Mouse (Mus musculus): Measurements from ENCODE around the gene Sema3a. TPM values are rescaled to one million over a fixed set of nuclear protein-coding genes. Genes with fewer than 3 reads are reported as not detected.

Sema3a gene
- polyA plus RNA-seq, 1 experiment: 0.24 TPM

DNA sequence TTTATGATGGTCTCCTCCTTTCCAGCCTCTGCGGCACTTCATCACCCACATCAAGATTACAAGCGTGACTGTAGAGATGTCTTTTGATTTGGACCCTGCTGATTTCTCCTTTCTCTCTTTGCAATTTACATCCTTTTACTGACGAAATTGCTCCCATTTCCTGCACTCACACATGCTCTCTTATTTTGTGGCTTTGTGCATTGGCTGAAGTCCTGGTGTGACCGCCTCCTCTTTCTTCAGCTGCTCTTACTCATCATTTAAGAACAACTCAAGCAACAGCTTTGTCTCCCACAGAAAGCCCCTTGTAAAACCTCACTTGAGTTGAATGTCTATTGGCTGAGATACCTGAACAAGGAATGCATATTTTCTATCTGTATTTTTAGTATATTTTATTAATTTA, 259.5 kb downstream of the Sema3a start:
- no peak overlapping the region for H3K4me3 ChIP-seq (ENCODE audit: low read depth, low read length)
- no peak for TF ChIP-seq EP300 (IDR thresholded peaks at IDR 0.05; ENCODE audit: insufficient read depth, low read depth, low read length)
- no peak for TF ChIP-seq CTCF (IDR thresholded peaks at IDR 0.05; ENCODE audit: low read depth, low read length)
- TF ChIP-seq POLR2A (IDR thresholded peaks at IDR 0.05; ENCODE audit: insufficient read depth, low read length): no peak
- H3K9ac ChIP-seq (ENCODE audit: low read depth, poor library complexity, severe bottlenecking): no peak overlapping the region
- no peak overlapping the region for H3K27ac ChIP-seq (ENCODE audit: insufficient read depth, low read length)
- no peaks in the 10 kb centered on the region for H3K27me3 ChIP-seq (ENCODE audit: control insufficient read depth, insufficient read depth, low read length, poor library complexity, severe bottlenecking)
- H3K4me1 ChIP-seq (ENCODE audit: control insufficient read depth, insufficient read depth, low read length): no peaks in the 10 kb centered on the region
- no peaks in the 10 kb centered on the region for H3K36me3 ChIP-seq (ENCODE audit: control insufficient read depth, insufficient read depth, low read length, poor library complexity, severe bottlenecking)
- H3K9me3 ChIP-seq (replicated peaks; ENCODE audit: control insufficient read depth, insufficient read depth, low read length, poor library complexity, severe bottlenecking): no peaks in the 10 kb centered on the region

DNA sequence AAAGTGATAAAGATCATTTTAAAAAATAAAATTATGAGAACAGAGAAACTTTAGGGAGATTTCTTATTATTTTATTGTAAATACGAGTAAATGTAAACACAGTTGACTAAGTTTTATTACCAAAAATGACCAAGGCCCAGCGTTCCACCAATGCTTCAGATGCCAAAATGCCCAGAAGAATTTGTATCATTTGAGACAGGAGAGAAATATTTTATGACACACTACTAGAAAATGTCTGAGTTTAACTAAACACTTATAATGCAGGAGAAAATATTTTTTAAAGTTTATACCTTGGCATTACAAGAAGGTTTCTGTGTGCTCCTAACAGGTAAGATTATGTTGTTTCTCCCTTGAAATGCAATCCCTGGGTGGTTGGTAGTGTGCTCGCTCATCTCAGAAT, 261.4 kb downstream of the Sema3a start:
- Histone ChIP-seq H3K9me3 (replicated peaks; ENCODE audit: control insufficient read depth, insufficient read depth, low read length, poor library complexity, severe bottlenecking) (no peaks in the 10 kb centered on the region), H3K27me3 (ENCODE audit: control insufficient read depth, insufficient read depth, low read length, poor library complexity, severe bottlenecking) (no peaks in the 10 kb centered on the region), H3K4me3 (ENCODE audit: low read depth, low read length) (no peak overlapping the region), H3K27ac (ENCODE audit: insufficient read depth, low read length) (no peak overlapping the region), H3K36me3 (ENCODE audit: control insufficient read depth, insufficient read depth, low read length, poor library complexity, severe bottlenecking) (no peaks in the 10 kb centered on the region), H3K9ac (ENCODE audit: low read depth, poor library complexity, severe bottlenecking) (no peak overlapping the region), H3K4me1 (ENCODE audit: control insufficient read depth, insufficient read depth, low read length) (no peaks in the 10 kb centered on the region)
- TF ChIP-seq POLR2A (IDR thresholded peaks at IDR 0.05; ENCODE audit: insufficient read depth, low read length): no peak
- no peak for TF ChIP-seq CTCF (IDR thresholded peaks at IDR 0.05; ENCODE audit: low read depth, low read length)
- TF ChIP-seq EP300 (IDR thresholded peaks at IDR 0.05; ENCODE audit: insufficient read depth, low read depth, low read length): no peak

DNA sequence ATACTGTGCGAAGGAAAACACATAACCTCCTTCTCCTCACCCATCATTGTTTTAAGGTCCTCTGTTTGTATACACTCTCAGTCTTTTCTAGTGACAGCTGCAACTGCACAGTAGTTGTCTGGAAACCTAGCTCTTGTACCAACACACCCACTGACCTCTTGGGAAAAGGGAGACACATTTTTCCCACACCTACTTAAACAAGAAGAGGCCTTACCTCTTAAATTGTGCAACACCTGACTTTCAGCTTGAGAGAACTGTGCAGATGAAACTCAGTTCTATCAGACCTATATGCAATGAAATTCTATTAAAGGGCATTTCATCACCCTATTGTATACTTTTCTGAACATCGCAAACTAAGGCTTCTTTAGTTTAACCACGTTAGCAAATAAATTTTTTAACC, 262.5 kb downstream of the Sema3a start:
- Histone ChIP-seq H3K9me3 (replicated peaks; ENCODE audit: control insufficient read depth, insufficient read depth, low read length, poor library complexity, severe bottlenecking) (no peaks in the 10 kb centered on the region), H3K36me3 (ENCODE audit: control insufficient read depth, insufficient read depth, low read length, poor library complexity, severe bottlenecking) (no peaks in the 10 kb centered on the region), H3K4me3 (ENCODE audit: low read depth, low read length) (no peak overlapping the region), H3K27me3 (ENCODE audit: control insufficient read depth, insufficient read depth, low read length, poor library complexity, severe bottlenecking) (no peaks in the 10 kb centered on the region), H3K4me1 (ENCODE audit: control insufficient read depth, insufficient read depth, low read length) (no peaks in the 10 kb centered on the region), H3K9ac (ENCODE audit: low read depth, poor library complexity, severe bottlenecking) (no peak overlapping the region), H3K27ac (ENCODE audit: insufficient read depth, low read length) (no peak overlapping the region)
- TF ChIP-seq EP300 (IDR thresholded peaks at IDR 0.05; ENCODE audit: insufficient read depth, low read depth, low read length) (no peak), POLR2A (IDR thresholded peaks at IDR 0.05; ENCODE audit: insufficient read depth, low read length) (no peak), CTCF (IDR thresholded peaks at IDR 0.05; ENCODE audit: low read depth, low read length) (no peak)

DNA sequence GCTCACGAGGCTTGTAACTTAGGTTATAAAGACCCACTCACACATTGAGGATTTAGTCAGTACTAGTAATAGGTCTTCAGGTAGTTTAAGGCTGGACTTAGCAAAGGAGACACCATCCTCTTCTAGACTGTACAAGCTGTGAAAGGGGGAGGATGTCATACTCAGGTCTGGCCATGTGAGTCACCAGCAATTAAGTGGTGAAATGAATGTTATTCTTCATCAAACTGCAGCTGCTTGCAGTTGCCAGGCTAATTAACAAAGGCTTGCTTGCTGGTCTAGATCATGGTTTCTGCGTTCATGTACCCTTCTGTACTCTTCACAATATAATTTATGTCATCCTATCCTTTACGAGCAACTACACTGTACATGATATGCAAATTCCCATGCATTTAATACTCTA, 264.8 kb downstream of the Sema3a start:
- Histone ChIP-seq H3K4me3 (ENCODE audit: low read depth, low read length) (no peak overlapping the region), H3K27ac (ENCODE audit: insufficient read depth, low read length) (no peak overlapping the region), H3K9me3 (replicated peaks; ENCODE audit: control insufficient read depth, insufficient read depth, low read length, poor library complexity, severe bottlenecking) (no peaks in the 10 kb centered on the region), H3K9ac (ENCODE audit: low read depth, poor library complexity, severe bottlenecking) (no peak overlapping the region), H3K36me3 (ENCODE audit: control insufficient read depth, insufficient read depth, low read length, poor library complexity, severe bottlenecking) (no peaks in the 10 kb centered on the region), H3K27me3 (ENCODE audit: control insufficient read depth, insufficient read depth, low read length, poor library complexity, severe bottlenecking) (no peaks in the 10 kb centered on the region), H3K4me1 (ENCODE audit: control insufficient read depth, insufficient read depth, low read length) (no peaks in the 10 kb centered on the region)
- no peak for TF ChIP-seq POLR2A (IDR thresholded peaks at IDR 0.05; ENCODE audit: insufficient read depth, low read length)
- TF ChIP-seq CTCF (IDR thresholded peaks at IDR 0.05; ENCODE audit: low read depth, low read length): no peak
- no peak for TF ChIP-seq EP300 (IDR thresholded peaks at IDR 0.05; ENCODE audit: insufficient read depth, low read depth, low read length)

DNA sequence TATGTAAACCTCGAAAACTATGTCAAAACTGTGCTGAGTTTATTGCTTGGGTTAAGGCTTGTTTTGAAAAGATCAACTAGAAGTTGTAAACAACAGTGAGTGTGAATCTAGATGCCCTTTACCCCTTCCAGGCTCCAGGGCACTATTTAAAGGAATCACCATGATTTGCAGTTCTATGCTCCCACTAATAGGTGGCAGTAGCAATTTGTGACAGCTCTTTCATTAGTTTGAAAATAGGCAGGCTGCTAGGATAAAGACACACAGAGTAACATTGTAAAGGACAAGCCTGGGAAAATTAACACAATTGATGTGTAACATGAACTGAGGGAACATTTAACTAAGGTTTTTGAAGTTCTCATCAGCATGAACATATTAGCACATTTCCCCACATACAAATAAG, 280.2 kb downstream of the Sema3a start:
- H3K9ac ChIP-seq (ENCODE audit: low read depth, poor library complexity, severe bottlenecking): no peak overlapping the region
- H3K9me3 ChIP-seq (replicated peaks; ENCODE audit: control insufficient read depth, insufficient read depth, low read length, poor library complexity, severe bottlenecking): no peaks in the 10 kb centered on the region
- no peaks in the 10 kb centered on the region for H3K27me3 ChIP-seq (ENCODE audit: control insufficient read depth, insufficient read depth, low read length, poor library complexity, severe bottlenecking)

DNA sequence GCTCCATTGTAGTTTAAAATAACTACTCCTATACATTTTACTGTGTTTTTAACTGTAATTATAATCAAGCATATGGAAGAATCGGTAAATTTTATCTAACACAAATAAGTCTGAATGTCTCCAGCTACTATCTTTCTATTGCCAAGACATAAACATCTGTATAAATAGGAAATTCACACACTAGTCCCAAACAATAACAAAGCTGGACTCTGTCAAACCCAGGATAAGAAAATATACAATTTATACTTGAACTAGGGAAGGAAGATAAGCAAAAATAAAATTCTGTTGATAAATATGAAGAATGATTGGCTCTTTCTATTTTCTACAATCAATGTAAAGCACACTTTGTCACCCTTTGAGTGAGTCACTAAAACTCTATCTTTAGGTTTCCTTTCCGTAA, 280.9 kb downstream of the Sema3a start:
- no peaks in the 10 kb centered on the region for H3K36me3 ChIP-seq (ENCODE audit: control insufficient read depth, insufficient read depth, low read length, poor library complexity, severe bottlenecking)
- H3K9ac ChIP-seq (ENCODE audit: low read depth, poor library complexity, severe bottlenecking): no peak overlapping the region
- H3K9me3 ChIP-seq (replicated peaks; ENCODE audit: control insufficient read depth, insufficient read depth, low read length, poor library complexity, severe bottlenecking): no peaks in the 10 kb centered on the region
- no peak overlapping the region for H3K27ac ChIP-seq (ENCODE audit: insufficient read depth, low read length)
- TF ChIP-seq EP300 (IDR thresholded peaks at IDR 0.05; ENCODE audit: insufficient read depth, low read depth, low read length) (no peak), POLR2A (IDR thresholded peaks at IDR 0.05; ENCODE audit: insufficient read depth, low read length) (no peak), CTCF (IDR thresholded peaks at IDR 0.05; ENCODE audit: low read depth, low read length) (no peak)
- no peaks in the 10 kb centered on the region for H3K4me1 ChIP-seq (ENCODE audit: control insufficient read depth, insufficient read depth, low read length)
- H3K27me3 ChIP-seq (ENCODE audit: control insufficient read depth, insufficient read depth, low read length, poor library complexity, severe bottlenecking): no peaks in the 10 kb centered on the region
- no peak overlapping the region for H3K4me3 ChIP-seq (ENCODE audit: low read depth, low read length)

More for the DNA sequence above, 280.2 kb downstream of the Sema3a start:
- Histone ChIP-seq H3K4me3 (ENCODE audit: low read depth, low read length) (no peak overlapping the region), H3K27ac (ENCODE audit: insufficient read depth, low read length) (no peak overlapping the region), H3K4me1 (ENCODE audit: control insufficient read depth, insufficient read depth, low read length) (no peaks in the 10 kb centered on the region), H3K36me3 (ENCODE audit: control insufficient read depth, insufficient read depth, low read length, poor library complexity, severe bottlenecking) (no peaks in the 10 kb centered on the region)
- TF ChIP-seq CTCF (IDR thresholded peaks at IDR 0.05; ENCODE audit: low read depth, low read length): no peak
- no peak for TF ChIP-seq EP300 (IDR thresholded peaks at IDR 0.05; ENCODE audit: insufficient read depth, low read depth, low read length)
- TF ChIP-seq POLR2A (IDR thresholded peaks at IDR 0.05; ENCODE audit: insufficient read depth, low read length): no peak

All from ES-Bruce4 (cell line).